Mouse (Mus musculus): ENCODE data around the gene Rfxap. TPM values are rescaled to one million over a fixed set of nuclear protein-coding genes. Genes with fewer than 3 reads are reported as not detected.

Gene Rfxap
- polyA plus RNA-seq, 1 experiment from 2014 or later = 39.5 TPM

DNA sequence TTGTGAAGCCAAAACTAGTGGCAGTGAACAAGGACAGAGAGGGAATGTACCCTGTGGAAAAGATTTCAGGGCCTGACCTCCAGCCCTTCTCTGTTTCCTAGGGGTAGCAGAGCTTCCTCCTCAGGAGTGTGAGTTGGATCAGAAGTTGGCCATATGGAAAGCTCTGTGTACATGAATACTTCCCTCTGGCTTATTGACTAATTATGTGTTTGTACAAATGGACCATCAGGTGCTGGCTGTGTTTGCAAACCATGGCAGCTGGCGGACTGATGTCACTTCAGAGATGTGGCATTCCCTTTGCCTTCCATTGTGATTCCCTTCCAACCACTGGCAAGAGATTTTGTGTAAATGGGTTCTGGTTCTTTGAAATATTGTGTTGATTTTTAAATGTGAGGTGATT, 46.3 kb downstream of the Rfxap start:
- DNase-seq (ENCODE audit: low spot score) = no peak
- Histone ChIP-seq H3K27me3 (ENCODE audit: insufficient read depth, poor library complexity, severe bottlenecking) (peaks cover 20% of the 10 kb centered on the region), H3K36me3 (no peaks in the 10 kb centered on the region), H3K4me3 (no peak overlapping the region), H3K9me3 (no peaks in the 10 kb centered on the region; the same call in 1 of the 2 replicates), H3K27ac (no peak overlapping the region; the same call in 1 of the 2 replicates), H3K4me1 (replicated peaks) (peaks cover 30% of the 10 kb centered on the region)
- 81% methylated on average over 1 of the region's 1 CpGs for WGBS

DNA sequence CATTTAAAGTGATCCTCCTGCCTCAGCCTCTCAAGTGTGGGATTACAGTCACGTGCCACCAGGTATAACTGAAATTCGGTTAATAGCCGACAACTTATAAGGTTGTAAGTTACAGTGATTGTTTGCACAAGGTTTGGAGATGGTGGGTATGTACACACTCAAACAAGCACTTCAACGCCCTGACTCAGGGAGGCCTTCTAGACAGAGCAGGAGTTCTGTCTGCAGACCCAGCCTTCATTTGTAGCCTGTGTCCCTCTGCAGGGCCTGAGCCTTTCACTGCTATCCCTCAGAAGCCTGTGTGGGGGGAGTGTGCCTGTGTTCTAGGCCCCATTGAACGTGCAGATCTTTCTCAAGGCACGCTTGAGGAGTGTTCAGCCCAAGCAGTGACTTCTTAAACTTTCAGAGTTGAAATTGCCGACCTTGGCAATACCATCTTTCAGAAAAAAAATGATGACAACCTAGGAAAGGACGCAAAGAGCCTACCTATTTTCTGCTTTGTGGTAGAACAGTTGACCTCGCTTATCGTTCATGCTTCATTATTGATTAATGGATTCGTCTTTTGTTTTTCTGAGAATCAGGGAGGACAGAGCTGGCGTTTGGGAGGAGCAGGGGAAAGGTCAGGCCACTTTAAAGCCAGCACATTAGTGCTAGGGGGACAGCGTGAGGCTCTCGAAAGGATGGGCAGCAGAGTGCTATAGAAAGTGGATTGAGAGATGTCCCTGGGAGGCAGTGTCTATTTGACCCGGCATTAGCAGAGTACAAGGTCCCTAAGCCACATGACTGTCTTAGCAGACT, 47.1 kb downstream of the Rfxap start:
- DNase-seq (ENCODE audit: low spot score) = no peak
- Histone ChIP-seq H3K36me3 (no peaks in the 10 kb centered on the region), H3K9me3 (no peaks in the 10 kb centered on the region; the same call in 1 of the 2 replicates), H3K27ac (no peak overlapping the region; the same call in 1 of the 2 replicates), H3K4me1 (replicated peaks) (peaks cover 38% of the 10 kb centered on the region), H3K4me3 (no peak overlapping the region), H3K27me3 (ENCODE audit: insufficient read depth, poor library complexity, severe bottlenecking) (peaks cover 28% of the 10 kb centered on the region)
- 48% methylated on average over 15 of the region's 15 CpGs for WGBS

GRCm38 (mm10) chr3:54759211-54759610, 48.4 kb downstream of the Rfxap start:
- no peak overlapping the region for H3K27ac ChIP-seq
- H3K4me3 ChIP-seq = no peak overlapping the region
- no peaks in the 10 kb centered on the region for H3K9me3 ChIP-seq
- WGBS = 81% methylated on average over 9 of the region's 9 CpGs
- DNase-seq (ENCODE audit: low spot score) = no peak
- H3K27me3 ChIP-seq (ENCODE audit: insufficient read depth, poor library complexity, severe bottlenecking) = peaks cover 41% of the 10 kb centered on the region
- peaks cover 43% of the 10 kb centered on the region for H3K4me1 ChIP-seq (replicated peaks)
- H3K36me3 ChIP-seq = no peaks in the 10 kb centered on the region

- no peak for DNase-seq (ENCODE audit: low spot score)
Measured at GRCm38 (mm10) chr3:54757446-54757845, 50.1 kb downstream of the Rfxap start.

DNA sequence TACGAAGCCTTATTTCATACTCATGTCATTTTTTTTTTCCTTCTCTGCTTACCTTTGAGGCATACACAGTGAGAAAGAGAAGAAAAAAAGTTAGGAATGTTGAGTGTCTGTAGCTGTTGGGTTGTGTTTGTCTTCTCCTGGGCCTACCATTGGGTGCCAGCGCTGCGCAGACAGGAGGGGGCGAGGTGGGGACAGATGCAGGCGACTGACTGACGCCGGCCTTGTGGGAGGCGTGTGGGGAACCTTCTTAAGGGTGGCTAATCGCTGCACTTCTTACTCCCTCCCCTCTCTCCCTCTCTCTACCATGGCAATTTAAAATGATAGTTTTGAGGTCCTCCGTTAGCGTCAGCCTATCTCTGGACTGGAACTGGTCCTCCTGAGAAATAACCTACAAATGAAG, 51.5 kb downstream of the Rfxap start:
- Histone ChIP-seq H3K9me3 (no peaks in the 10 kb centered on the region), H3K4me3 (peak overlapping the region; percentile 71), H3K4me1 (replicated peaks) (peaks cover 30% of the 10 kb centered on the region), H3K36me3 (peaks cover 13% of the 10 kb centered on the region), H3K27me3 (ENCODE audit: insufficient read depth, poor library complexity, severe bottlenecking) (peaks cover 43% of the 10 kb centered on the region), H3K27ac (no peak overlapping the region)
- WGBS = 2% methylated on average over 11 of the region's 11 CpGs
- peak; percentile 29 for DNase-seq (ENCODE audit: low spot score)

More at GRCm38 (mm10) chr3:54757446-54757845, 50.1 kb downstream of the Rfxap start:
- H3K4me1 ChIP-seq (replicated peaks) = peaks cover 40% of the 10 kb centered on the region
- no peak overlapping the region for H3K4me3 ChIP-seq
- H3K27me3 ChIP-seq (ENCODE audit: insufficient read depth, poor library complexity, severe bottlenecking) = peaks cover 43% of the 10 kb centered on the region
- WGBS = 84% methylated on average over 8 of the region's 8 CpGs
- no peaks in the 10 kb centered on the region for H3K36me3 ChIP-seq
- no peaks in the 10 kb centered on the region for H3K9me3 ChIP-seq
- H3K27ac ChIP-seq = no peak overlapping the region

DNA sequence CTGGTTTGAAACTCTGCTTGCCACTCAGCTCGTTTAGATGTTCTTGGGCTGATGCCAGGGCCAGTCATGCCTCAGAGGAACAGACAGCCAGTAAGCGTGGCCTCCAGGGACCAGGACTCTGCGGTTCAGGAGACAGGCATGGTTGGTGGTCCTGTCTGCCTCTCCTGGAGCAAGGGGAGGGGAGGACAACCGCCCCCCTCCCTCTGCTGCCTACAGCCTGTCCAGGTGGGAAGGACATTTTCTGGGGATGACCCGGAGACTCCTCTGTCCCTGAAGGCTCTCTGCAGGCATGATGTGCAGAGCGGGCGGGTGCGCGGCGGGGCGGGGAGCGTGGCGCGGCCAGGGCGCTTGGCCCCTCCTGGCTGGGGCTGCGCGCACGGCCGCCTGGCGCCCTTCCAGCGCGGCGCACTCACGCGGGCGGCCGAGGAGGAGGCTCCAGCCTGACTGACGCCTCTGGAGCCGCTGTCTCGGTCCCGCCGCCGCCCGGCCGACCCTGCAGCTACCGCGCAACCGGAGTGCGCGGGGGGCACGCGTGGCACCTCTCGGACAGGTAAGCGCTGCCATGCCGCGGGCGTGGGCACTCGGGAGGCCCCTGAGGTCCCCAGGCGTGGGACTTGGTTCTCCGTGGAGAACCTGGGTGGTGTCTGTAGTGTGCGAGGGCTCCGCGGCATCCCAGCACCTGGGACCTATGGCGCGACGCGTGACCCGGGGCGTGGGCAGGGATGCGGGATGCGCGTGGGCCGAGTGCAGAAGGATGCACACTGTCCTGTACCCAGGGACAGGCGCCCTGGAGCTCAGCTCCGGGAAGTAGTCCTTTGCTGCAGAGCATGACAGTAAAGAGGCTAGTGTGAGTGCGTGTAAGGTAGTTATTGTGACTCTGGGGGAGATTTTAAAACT, 52.2 kb downstream of the Rfxap start, which contains the start of gene Smad9:
Smad9 (plus strand) TSS at position 438 of the 897 bp plus-strand sequence.
- under 1% methylated on average over 66 of the region's 66 CpGs for WGBS
- peak within 1 kb of the TSS; percentile 78 for H3K27ac ChIP-seq
- peaks cover 23% of the 10 kb centered on the region for H3K4me1 ChIP-seq (replicated peaks)

GRCm38 (mm10) chr3:54753411-54753810, 54.2 kb downstream of the Rfxap start:
- peaks cover 21% of the 10 kb centered on the region for H3K4me1 ChIP-seq (replicated peaks)
- H3K36me3 ChIP-seq = peaks cover 40% of the 10 kb centered on the region
- H3K27me3 ChIP-seq (ENCODE audit: insufficient read depth, poor library complexity, severe bottlenecking) = peaks cover 43% of the 10 kb centered on the region
- WGBS = 82% methylated on average over 4 of the region's 4 CpGs
- H3K27ac ChIP-seq = no peak overlapping the region
- no peak overlapping the region for H3K4me3 ChIP-seq
- DNase-seq (ENCODE audit: low spot score) = no peak
- H3K9me3 ChIP-seq = no peaks in the 10 kb centered on the region

More for the DNA sequence above, 52.2 kb downstream of the Rfxap start, which contains the start of gene Smad9:
- DNase-seq (ENCODE audit: low spot score) = peak; percentile 59
- Histone ChIP-seq H3K9me3 (no peaks in the 10 kb centered on the region), H3K27me3 (ENCODE audit: insufficient read depth, poor library complexity, severe bottlenecking) (peaks cover 43% of the 10 kb centered on the region), H3K36me3 (peaks cover 20% of the 10 kb centered on the region), H3K4me3 (peak within 1 kb of the TSS; percentile 71)

Other genes starting within 250 kb of the Rfxap start
- 105 and 112 TPM in 2 replicates for gene Supt20, start 115.0 kb downstream of the Rfxap start, polyA plus RNA-seq (2016; fragmentation: Nextera tagmentation; extraction: Ambion mirVana)
- gene Gm21958, start 93.4 kb downstream of the Rfxap start, polyA plus RNA-seq (2016; fragmentation: Nextera tagmentation; extraction: Ambion mirVana) = 0.93 TPM in 1 of 2 replicates, not detected in the other
- gene Exosc8, start 72.4 kb downstream of the Rfxap start, polyA plus RNA-seq (2016; fragmentation: Nextera tagmentation; extraction: Ambion mirVana) = 143 and 175 TPM in 2 replicates
- 37.0 and 41.5 TPM in 2 replicates for gene Alg5, start 72.3 kb downstream of the Rfxap start, polyA plus RNA-seq (2016; fragmentation: Nextera tagmentation; extraction: Ambion mirVana)
- gene Smad9, start 52.2 kb downstream of the Rfxap start, polyA plus RNA-seq (2016; fragmentation: Nextera tagmentation; extraction: Ambion mirVana) = 0.19 and 0.25 TPM in 2 replicates
- gene Sertm1, start 108.1 kb upstream of the Rfxap start, polyA plus RNA-seq (2016; fragmentation: Nextera tagmentation; extraction: Ambion mirVana) = 0.12 and 0.17 TPM in 2 replicates
- gene Ccna1, start 247.7 kb upstream of the Rfxap start, polyA plus RNA-seq (2016; fragmentation: Nextera tagmentation; extraction: Ambion mirVana) = 2.1 and 2.9 TPM in 2 replicates